Mouse (Mus musculus): ENCODE measurements around the gene Lama5.

- TF ChIP-seq CTCF (IDR thresholded peaks at IDR 0.05; ENCODE audit: borderline replicate concordance, insufficient read depth, low read depth, low read length) (no peak), POLR2A (IDR thresholded peaks at IDR 0.05; ENCODE audit: borderline replicate concordance, insufficient read depth, low read length) (no peak)
Observed at GRCm38 (mm10) chr2:180273394-180274244, 48.0 kb upstream of the Lama5 start, which contains the start of gene Cables2.
